Mouse (Mus musculus): Measurements from ENCODE around the gene Prdm16.

Gene Prdm16

DNA sequence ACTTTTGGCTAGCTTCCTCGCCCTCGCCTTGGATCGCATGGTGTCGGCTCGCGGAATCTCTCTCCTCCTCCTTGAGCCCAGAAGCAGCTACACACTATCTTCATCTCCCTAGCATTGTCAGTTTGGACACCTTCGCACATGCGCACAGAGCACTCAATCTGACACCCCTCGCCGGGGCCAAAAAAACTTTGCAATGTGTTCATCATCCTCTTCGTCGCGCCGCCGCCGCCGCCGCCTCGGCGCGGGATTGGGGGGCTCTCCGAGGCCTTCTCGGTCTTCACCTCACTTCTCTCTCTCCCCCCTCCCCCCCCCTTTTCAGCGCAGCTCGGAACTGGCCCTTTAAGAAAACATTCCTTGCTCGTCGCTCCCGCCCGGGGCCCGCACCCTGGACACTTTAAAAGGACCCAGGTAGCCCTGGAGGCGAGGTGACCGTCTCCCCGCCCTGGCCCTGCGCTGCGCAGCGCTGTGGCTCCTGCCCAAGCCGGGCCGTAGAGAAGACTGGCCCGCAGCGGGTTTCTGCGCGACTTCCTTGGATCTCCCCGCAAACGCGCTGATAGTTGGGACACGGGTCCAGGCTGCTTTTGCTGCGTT, at the start of gene Prdm16:
Gene Prdm16, minus strand, starts transcription at position 153 of the 591 bp plus-strand sequence.
- ChIA-PET CTCF (interaction anchor here in 3 of 4 experiments (0.5 to 1.3 kb wide), 5 partner anchors 21 to 142 kb away, joined by 3 to 7 read pairs (median 3); no protein-coding TSS in a partner anchor), POLR2A (interaction anchor here in 3 of 4 experiments (0.8 to 4.4 kb wide), 6 partner anchors 15 to 190 kb away, joined by 3 to 39 read pairs (median 6); no protein-coding TSS in a partner anchor)

DNA sequence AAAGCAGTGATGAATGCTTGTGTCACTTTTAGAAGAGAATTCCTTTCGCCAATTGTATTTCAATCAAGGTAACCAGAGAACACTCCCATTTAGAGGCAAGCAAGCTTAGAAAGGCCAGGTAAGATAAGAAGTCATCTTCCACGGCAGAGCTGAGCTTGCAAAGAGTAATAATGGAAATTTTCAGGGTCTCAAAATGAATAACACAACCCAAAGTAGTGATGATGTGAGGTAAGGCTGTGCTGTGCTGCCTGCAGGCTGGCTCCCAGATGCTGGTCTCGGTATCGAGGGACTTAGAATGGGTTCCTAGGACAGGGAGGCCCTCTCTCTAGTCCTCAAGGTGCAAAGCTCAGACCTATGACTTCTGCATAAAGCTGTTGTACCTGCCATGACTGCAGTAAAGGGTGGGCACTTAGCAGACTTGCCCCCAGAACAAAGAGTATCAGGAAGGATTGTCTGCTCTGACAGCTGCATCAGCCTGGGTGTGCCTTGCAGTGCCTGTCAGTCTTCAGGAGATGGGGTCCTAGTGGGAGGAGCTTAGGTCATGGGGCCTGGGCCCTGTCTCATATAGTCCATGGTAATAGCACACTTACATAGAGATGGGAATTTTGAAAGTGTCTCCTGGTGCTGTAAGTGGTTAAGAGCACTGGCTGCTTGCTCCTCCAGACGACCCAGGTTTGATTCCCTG, 46.5 kb upstream of the Prdm16 start:
- POLR2A ChIA-PET, result interaction anchor here in 3 of 4 experiments (0.5 to 1.2 kb wide), 5 partner anchors 8 to 36 kb away, joined by 3 to 6 read pairs (median 3); no protein-coding TSS in a partner anchor

DNA sequence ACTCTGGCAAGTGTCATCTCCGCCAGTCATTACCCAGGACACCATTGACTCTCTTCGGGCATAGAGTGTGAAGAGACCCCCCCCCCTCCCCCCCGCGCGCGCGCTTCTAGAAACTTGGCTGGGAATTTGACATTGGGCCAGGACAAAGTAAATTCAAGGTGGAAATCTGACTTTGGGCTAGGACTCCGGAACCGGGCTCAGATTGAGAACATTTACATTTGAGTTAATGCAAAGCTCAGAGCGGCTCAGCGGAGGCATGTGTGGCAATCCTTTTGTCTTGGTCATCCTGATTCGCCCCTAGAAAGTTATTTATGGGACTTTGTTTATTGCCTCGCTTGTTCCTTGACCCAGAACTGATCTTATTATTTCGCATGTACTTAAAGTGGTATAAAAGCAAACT, 45.6 kb upstream of the Prdm16 start:
- POLR2A ChIA-PET, result interaction anchor here in 3 of 4 experiments (0.6 to 1.0 kb wide), 5 partner anchors 24 to 324 kb away, joined by 3 to 7 read pairs (median 4); no protein-coding TSS in a partner anchor
- CTCF ChIA-PET, result interaction anchor here in 2 of 4 experiments (0.6 to 1.0 kb wide), 5 partner anchors 7 to 601 kb away, joined by 3 to 10 read pairs (median 4); no protein-coding TSS in a partner anchor

More for the DNA sequence above, 46.5 kb upstream of the Prdm16 start:
- CTCF ChIA-PET, result interaction anchor here in 2 of 4 experiments (0.9 to 1.5 kb wide), 3 partner anchors 8 to 114 kb away, joined by 3 to 4 read pairs (median 3); no protein-coding TSS in a partner anchor

DNA sequence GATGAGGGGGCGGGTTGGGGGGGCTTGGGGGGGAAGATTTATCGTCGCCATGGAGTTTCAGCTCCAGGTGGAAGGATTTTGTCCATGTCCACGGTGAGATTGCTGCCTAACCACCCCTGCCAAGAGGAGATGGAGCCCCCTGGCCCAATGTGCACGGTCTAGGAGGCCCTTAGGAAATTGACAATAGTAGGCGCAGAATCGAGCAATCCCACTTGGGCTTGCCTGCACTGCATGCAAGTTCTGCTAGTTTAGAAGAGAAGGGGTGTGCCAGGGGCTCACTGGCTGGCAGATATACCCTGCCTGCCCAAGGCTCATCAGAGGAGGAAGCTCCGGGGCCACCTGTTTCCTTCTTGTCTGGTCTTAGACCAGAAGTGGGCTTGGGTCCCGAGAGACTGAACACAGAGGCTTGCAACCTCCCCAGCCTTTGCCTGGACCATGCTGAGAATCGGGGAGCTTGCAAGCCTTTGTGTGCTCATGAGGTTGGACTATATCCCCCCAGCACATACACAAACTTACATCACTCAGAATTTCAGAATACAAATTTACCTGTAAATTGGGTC, 38.8 kb upstream of the Prdm16 start:
- CTCF ChIA-PET, result interaction anchor here (0.6 to 3.0 kb wide), 27 partner anchors 7 to 788 kb away, joined by 3 to 17 read pairs (median 4); no protein-coding TSS in a partner anchor
- POLR2A ChIA-PET, result interaction anchor here (0.6 to 3.3 kb wide), 23 partner anchors 8 to 347 kb away, joined by 3 to 36 read pairs (median 4); no protein-coding TSS in a partner anchor

DNA sequence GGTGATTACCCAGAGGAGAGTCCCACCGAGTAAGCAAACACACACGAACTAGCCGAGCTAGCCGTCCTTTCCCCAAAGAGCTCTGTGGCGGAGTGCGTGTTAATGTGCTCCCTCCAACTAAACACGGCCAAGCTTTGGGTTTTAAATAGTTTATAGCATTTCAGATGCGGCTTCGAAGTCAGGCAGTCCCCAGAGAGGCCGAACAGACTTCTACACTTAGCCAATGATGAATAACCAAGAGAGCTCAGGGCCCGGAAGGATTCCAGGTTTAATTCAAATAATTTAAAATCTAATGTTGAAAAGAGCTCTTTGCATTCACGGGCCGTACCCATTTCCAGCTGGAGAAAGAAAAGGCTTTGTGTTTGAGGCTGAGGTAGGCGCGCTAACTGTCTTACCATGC, 38.3 kb upstream of the Prdm16 start:
- ChIA-PET CTCF (interaction anchor here (0.6 to 3.0 kb wide), 42 partner anchors 8 to 787 kb away, joined by 3 to 17 read pairs (median 4); partner anchors contain the start of gene Prdm16 (in 1 of the 4)), POLR2A (interaction anchor here (0.6 to 3.3 kb wide), 31 partner anchors 8 to 514 kb away, joined by 3 to 36 read pairs (median 4); partner anchors contain the start of gene Tprgl (in 1 of the 4))

DNA sequence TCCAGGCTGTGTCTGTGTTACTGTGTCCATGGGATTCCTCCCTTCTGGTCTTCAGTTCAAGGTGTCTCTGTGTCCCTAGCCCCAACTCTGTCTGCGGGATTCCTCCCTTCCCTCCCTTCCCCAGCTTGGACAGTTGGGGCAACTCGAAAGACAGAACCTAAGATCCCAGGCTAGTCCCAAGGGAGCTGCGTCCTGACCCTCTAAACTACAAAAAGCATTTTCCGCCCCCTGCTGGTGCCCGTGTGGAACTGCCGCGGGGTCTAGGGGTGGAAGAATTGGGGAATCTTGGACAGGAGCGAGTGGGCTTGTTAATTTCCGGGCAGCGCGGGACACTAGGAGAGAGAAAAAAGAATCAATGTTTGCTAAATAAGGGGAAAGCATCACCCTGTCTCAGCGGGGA, 37.9 kb upstream of the Prdm16 start:
- CTCF ChIA-PET, result interaction anchor here (0.5 to 3.0 kb wide), 55 partner anchors 8 to 583 kb away, joined by 3 to 17 read pairs (median 4); partner anchors contain the start of gene Prdm16 (in 2 of the 4)
- POLR2A ChIA-PET, result interaction anchor here (0.6 to 3.3 kb wide), 30 partner anchors 8 to 514 kb away, joined by 3 to 36 read pairs (median 4); partner anchors contain the start of gene Tprgl (in 1 of the 4)

DNA sequence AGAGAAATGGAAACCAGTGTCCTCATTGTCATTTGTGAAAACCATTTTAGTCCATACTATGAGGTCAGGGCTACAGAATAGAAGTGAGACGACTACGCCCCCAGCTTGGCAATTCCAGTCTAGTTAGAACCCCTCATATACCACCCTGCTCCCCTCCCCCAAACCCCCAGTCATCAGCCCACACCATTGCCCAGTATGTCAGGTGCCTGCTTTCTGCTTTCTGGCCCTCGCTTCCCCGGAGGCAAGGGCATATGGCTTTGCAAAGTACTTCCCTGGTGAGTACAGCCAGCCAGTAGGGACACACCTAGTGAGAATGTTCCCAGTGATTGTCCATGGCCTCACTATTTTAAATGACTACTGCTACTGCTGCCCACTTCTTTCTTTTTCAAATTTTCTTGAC, 37.3 kb upstream of the Prdm16 start:
- CTCF ChIA-PET, result interaction anchor here (0.5 to 3.0 kb wide), 48 partner anchors 9 to 886 kb away, joined by 3 to 17 read pairs (median 4); partner anchors contain the start of gene Prdm16 (in 2 of the 4)
- POLR2A ChIA-PET, result interaction anchor here (0.6 to 3.3 kb wide), 19 partner anchors 9 to 436 kb away, joined by 3 to 36 read pairs (median 5); no protein-coding TSS in a partner anchor

DNA sequence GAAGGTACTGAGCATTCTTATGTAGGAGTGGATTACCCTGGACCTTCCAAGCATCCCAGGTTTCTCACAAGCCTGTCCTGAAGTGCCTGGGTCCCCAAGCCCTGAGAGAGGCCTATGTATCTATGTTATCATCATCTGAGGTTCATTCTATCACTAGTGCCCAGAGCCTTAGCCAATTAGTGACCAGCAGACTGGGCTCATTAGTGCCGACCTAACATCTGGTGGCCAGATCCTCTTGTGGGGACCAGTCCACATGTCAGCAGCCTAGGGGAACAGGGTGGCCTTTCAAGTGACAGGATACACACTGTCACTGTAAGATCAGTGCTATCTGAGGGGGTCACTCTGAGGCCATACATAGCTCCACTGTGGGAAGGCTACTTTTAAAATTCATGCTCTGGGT, 35.4 kb upstream of the Prdm16 start:
- CTCF ChIA-PET, result no interaction called here
- POLR2A ChIA-PET, result no interaction called here

DNA sequence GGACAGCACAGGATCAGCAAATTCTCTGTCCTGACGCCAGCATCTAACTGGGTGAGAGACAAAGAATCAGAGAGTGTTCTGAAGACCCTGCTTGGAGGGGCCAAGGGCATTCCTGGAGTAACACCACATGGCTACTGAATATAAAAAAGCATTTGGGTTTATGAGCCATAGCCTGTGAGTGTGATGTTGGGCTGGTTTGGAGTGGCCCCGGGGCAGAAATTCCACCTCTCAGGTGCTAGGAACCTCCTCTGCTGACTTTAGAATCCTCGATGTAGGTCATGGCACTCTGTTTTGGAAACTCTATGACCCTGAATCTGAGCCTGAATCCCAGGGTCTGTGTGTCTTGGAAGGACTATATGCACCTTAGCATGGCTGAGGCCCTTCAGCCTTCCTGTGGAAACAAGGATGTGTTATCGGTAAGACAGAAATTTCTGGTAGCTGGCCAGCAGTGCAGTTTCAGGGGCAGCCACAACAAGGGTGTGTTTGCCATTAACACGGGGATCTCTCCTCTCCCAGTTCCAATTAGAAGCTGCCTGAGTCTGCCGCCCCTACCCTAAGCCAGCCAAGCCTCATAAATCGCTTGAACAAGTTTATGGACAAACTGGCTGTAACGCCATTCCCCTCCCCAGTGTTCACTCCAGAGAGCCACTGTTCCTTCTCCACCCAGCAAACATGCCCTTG, 34.7 kb upstream of the Prdm16 start:
- ChIA-PET CTCF (no interaction called here), POLR2A (no interaction called here)

DNA sequence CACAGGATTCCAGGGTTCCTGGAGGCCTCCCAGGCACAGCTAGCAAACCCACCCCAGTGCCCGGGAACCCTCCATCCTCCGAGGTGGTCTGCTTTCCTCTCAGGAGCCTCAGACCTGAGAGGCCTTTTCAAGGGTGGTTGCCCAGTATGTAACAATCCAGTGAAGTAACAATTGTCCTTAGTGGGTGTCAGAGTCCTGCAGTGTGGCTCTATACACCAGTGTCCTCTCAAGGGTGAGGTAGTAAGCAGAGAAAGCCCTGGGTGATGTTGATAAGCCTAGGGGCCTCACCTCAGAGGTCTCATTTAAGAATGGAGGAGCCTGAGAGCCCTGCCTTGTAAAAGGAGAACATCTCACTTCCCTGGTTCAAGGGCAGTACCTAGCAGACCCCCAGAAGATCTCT, 31.1 kb upstream of the Prdm16 start, which contains the start of gene Actrt2:
Gene Actrt2, minus strand, starts transcription at position 101 of the 400 bp plus-strand sequence.
- CTCF ChIA-PET, result no interaction called here

DNA sequence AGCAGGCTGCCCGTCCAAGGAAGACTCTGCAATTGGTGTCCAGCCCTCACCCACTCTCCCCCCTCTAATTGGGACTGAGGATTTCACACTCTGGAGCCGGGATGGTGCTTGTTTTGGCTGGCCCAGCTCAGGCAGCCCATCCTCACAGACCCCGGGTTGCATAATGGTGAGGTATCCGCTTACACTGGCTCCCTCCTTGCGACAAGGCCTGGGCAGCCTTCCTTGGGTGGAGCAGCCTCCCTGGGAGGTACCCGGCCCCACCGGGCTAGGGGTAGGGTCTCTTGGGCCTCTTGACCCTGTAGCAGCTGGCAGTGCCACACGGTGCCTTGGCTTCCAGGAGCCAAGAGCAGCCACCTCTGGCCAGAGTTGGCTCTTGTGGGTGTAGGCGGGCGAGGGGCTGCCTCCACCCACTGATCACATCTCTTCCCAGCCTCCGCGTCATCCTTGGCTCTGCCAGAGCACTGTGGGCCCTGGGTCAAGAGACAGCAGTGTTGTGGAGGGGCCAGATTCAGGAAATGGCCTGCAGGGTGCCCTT, 26.1 kb upstream of the Prdm16 start:
- ChIA-PET CTCF (interaction anchor here in 2 of 4 experiments (0.6 to 1.1 kb wide), 2 partner anchors 83 to 135 kb away, joined by 3 to 8 read pairs; no protein-coding TSS in a partner anchor), POLR2A (interaction anchor here in 1 of 4 experiments (3.1 kb wide), 1 partner anchor 12 kb away, joined by 17 read pairs; no protein-coding TSS in a partner anchor)

More for the DNA sequence above, 31.1 kb upstream of the Prdm16 start, which contains the start of gene Actrt2:
- POLR2A ChIA-PET, result interaction anchor here in 1 of 4 experiments (1.4 kb wide), 1 partner anchor 30 kb away, joined by 4 read pairs; no protein-coding TSS in a partner anchor

DNA sequence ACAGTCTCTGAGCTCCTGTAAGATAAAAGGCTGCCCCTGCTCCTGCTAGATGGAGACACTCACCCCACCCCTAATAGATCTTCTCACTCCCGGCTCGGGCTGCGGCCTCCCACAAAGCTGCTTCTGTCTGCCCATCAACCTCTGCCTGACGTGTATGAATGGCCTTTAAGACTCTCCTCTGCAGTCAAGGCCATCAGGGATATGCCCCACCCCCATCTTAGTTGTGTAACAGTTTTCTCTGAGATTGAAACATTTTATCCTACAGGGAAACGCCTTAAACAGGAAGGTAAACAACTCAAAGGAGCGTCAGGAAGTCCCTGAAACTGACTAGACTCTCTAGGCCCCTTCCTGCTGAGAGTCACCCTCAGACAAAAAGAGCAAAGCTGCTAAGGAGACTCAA, 24.6 kb upstream of the Prdm16 start:
- CTCF ChIA-PET, result interaction anchor here (0.5 to 4.6 kb wide), 7 partner anchors 13 to 335 kb away, joined by 3 to 17 read pairs (median 3); no protein-coding TSS in a partner anchor
- POLR2A ChIA-PET, result interaction anchor here in 3 of 4 experiments (0.5 to 3.1 kb wide), 17 partner anchors 9 to 742 kb away, joined by 3 to 17 read pairs (median 3); partner anchors contain the start of genes Pex10 (in 1 of the 3) and Prdm16 (in 1 of the 3)

DNA sequence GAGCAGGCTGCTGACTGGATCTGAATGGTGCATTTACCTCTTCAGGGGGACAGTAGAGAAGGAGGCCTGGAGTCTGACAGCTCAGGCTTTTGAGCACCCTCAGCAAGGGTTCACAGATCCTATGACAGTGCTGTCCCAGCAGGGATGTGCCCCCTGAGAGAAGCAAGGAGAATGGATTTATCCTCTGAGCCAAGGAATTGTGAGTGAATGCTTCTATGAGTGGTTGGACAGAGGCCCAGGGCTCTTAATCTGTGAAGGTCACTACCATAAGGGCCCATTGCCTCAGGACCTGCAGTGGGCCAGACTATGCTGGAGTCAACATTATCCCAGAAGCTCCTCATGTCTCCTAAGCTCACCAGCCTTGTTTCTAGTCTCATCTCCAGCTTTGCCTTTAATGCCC, 23.4 kb upstream of the Prdm16 start:
- POLR2A ChIA-PET, result interaction anchor here in 3 of 4 experiments (0.7 to 3.1 kb wide), 11 partner anchors 13 to 1304 kb away, joined by 3 to 17 read pairs (median 3); no protein-coding TSS in a partner anchor
- CTCF ChIA-PET, result interaction anchor here in 3 of 4 experiments (0.5 to 4.6 kb wide), 6 partner anchors 14 to 294 kb away, joined by 3 to 17 read pairs (median 5); no protein-coding TSS in a partner anchor

DNA sequence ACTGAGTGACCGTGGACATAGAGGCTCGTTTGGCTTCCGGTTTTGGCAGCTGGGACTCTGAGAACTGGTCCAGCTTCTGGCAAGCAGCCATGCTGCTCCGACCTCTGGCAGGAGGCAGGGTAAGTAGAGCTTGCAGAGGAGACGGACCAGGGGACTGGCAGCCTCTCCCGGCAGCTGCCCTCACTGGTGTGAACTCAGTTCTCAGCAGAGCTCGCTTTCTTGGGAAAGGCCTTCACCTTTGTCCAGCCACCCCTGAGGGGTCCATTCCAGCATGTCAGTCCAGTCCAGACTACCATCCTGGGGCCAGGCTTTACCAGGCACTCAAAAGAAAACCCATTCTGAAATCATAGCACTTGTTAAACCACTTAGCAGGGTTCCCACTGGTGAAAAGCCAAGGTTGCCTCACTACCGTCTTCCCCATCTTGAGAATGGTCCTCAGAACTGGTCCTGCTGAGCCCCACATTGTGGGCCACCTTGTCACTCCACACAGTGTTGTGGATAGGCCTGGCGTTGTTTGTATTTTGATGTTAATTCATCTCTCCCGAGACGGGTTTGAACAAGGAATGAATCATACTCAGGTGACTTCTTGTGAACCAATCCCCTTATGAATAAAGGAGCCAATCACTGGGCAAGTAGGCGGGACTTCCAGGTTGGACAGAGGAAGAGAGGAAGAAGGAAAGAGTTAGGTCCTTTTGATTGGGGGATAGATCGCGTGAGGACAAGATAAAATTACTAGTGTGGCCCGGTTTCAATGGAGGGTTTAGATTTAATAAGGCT, 18.6 kb upstream of the Prdm16 start:
- POLR2A ChIA-PET, result interaction anchor here (0.7 to 4.9 kb wide), 26 partner anchors 8 to 433 kb away, joined by 3 to 39 read pairs (median 6); partner anchors contain the start of gene Prdm16 (in 1 of the 4)
- CTCF ChIA-PET, result interaction anchor here in 1 of 4 experiments (0.6 to 1.9 kb wide), 3 partner anchors 19 to 594 kb away, joined by 4 to 7 read pairs (median 5); partner anchors contain the start of gene Faap20

DNA sequence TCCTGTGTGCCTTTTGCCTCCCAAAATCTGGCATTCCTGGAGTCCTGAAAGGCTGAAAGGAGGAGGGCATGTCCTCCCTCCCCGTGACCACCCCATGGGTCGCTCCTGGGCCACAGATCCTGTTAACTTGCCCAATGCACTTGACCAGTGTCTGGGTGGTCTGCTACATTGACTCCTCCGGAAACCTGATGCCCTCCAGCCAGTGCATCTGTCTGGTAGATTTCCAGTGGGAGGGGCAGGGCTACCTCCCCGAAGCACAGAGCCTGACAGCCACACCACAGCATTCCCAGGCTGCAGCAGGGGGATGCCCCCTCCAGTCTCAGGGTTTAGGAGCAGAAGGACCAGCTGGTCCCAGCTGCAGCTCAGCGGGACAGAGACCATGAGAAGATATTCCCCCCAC, 15.8 kb upstream of the Prdm16 start:
- ChIA-PET POLR2A (interaction anchor here in 3 of 4 experiments (0.8 to 4.8 kb wide), 10 partner anchors 9 to 155 kb away, joined by 3 to 39 read pairs (median 6); partner anchors contain the start of gene Prdm16 (in 1 of the 3)), CTCF (interaction anchor here in 3 of 4 experiments (0.5 to 1.3 kb wide), 3 partner anchors 22 to 236 kb away, joined by 3 to 6 read pairs (median 5); no protein-coding TSS in a partner anchor)

All from embryonic stem cell, embryonic (primary cell).